Mouse (Mus musculus) limb, embryonic 14.5 days (tissue): ENCODE measurements around the gene Slc44a5. TPM values are rescaled to one million over a fixed set of nuclear protein-coding genes. Genes with fewer than 3 reads are reported as not detected.

Experiments
- ATAC-seq: fragments of 200-750 bp; cut with Nextera tagmentation; 2 replicates; pipeline ENCODE4 v1.8.0; 2017; ENCODE audit warnings: low read depth, moderate number of reproducible peaks, moderate TSS enrichment; ENCODE audit not compliant: low FRiP score
- DNase-seq: peaks from one replicate; pipeline ENCODE4 v3.0.0-alpha.2; 2015; ENCODE audit warnings: low spot score
- H3K27ac ChIP-seq: fragments of 300-500 bp; sonication (generic); replicated peaks from 2 replicates; pipeline ENCODE4 v1.5.1; 2014; ENCODE audit warnings: low read depth, mild to moderate bottlenecking, low read length, moderate library complexity, mixed read lengths
- H3K27me3 ChIP-seq: fragments of 300-500 bp; sonication (generic); 2 replicates; pipeline ENCODE4 v1.6.1; 2014; ENCODE audit warnings: low read length, mixed read lengths; ENCODE audit not compliant: control insufficient read depth, insufficient read depth
- H3K36me3 ChIP-seq: fragments of 300-500 bp; sonication (generic); 2 replicates; pipeline ENCODE4 v1.6.1; 2014; ENCODE audit warnings: mild to moderate bottlenecking, low read length, moderate library complexity, mixed read lengths; ENCODE audit not compliant: control insufficient read depth, insufficient read depth
- H3K4me1 ChIP-seq: fragments of 300-500 bp; sonication (generic); 2 replicates; pipeline ENCODE4 v1.6.1; 2014; ENCODE audit warnings: antibody characterized with exemption, low read length, mixed read lengths; ENCODE audit not compliant: control insufficient read depth, insufficient read depth
- H3K4me2 ChIP-seq: fragments of 300-500 bp; sonication (generic); replicated peaks from 2 replicates; pipeline ENCODE4 v1.6.1; 2014; ENCODE audit warnings: low read depth, mild to moderate bottlenecking, low read length, moderate library complexity; ENCODE audit not compliant: severe bottlenecking
- H3K4me3 ChIP-seq: fragments of 300-500 bp; sonication (generic); replicated peaks from 2 replicates; pipeline ENCODE4 v1.5.1; 2014; ENCODE audit warnings: low read length
- H3K9ac ChIP-seq: fragments of 300-500 bp; sonication (generic); 2 replicates; pipeline ENCODE4 v1.6.1; 2014; ENCODE audit warnings: mild to moderate bottlenecking, low read depth, low read length, moderate library complexity; ENCODE audit not compliant: severe bottlenecking
- H3K9me3 ChIP-seq: fragments of 300-500 bp; sonication (generic); 2 replicates; pipeline ENCODE4 v1.6.1; 2016; ENCODE audit warnings: low read length; ENCODE audit not compliant: control insufficient read depth
- POLR2A ChIP-seq: fragments of 200-500 bp; IDR thresholded peaks from 2 replicates; pipeline ENCODE4 v1.8.0; 2012; ENCODE audit warnings: inconsistent platforms, mild to moderate bottlenecking, moderate library complexity, borderline replicate concordance; ENCODE audit not compliant: insufficient read depth, insufficient read length; ENCODE audit errors: extremely low read depth
- WGBS: fragments of 180-500 bp; shearing (Covaris S2); extraction: QIAGEN DNeasy Blood & Tissue Kit; methylation state at CpG from one replicate; pipeline ENCODE4 v1.1.7; 2014; 5-methylcytosine and 5-hydroxymethylcytosine counted together
- polyA plus RNA-seq, 2 experiments: library from polyadenylated mRNA; depleted of rRNA in 1 of 2; stranded (reverse) in 1 of 2; unstranded in 1 of 2; fragments of >200 nt; fragmentation: Nextera tagmentation in 1 of 2; extraction: Ambion mirVana in 1 of 2; gene quantifications; 2 replicates each; pipeline versions ENCODE4 v1.2.1 to v1.2.3; 2012 to 2014

The Slc44a5 gene
- polyA plus RNA-seq, 2 experiments: 1.5 to 2.8 TPM

GRCm38 (mm10) chr3:154317651-154318248, 344.5 kb downstream of the Slc44a5 start:
- Histone ChIP-seq H3K27me3 (peaks cover 5% of the 10 kb centered on the region; the same call in 1 of the 2 replicates), H3K4me3 (no peak overlapping the region), H3K4me2 (no peak overlapping the region), H3K27ac (no peak overlapping the region), H3K36me3 (no peaks in the 10 kb centered on the region), H3K4me1 (no peaks in the 10 kb centered on the region), H3K9ac (no peak overlapping the region), H3K9me3 (no peaks in the 10 kb centered on the region)
- DNase-seq: no peak
- ATAC-seq: no peak
- 22% methylated on average over 5 of the region's 5 CpGs for WGBS
- TF ChIP-seq POLR2A: no peak

Other genes with a start within 250 kb of the Slc44a5 start
- gene St6galnac3, start 248.3 kb upstream of the Slc44a5 start, polyA plus RNA-seq (2012; rRNA removed): 20.7 and 21.3 TPM in 2 replicates
- 36.0 and 49.5 TPM in 2 replicates for gene St6galnac3, start 248.3 kb upstream of the Slc44a5 start, polyA plus RNA-seq (2014; fragmentation: Nextera tagmentation; extraction: Ambion mirVana)
- 0.24 and 0.41 TPM in 2 replicates for gene Asb17, start 129.2 kb upstream of the Slc44a5 start, polyA plus RNA-seq (2012; rRNA removed)
- gene Asb17, start 129.2 kb upstream of the Slc44a5 start, polyA plus RNA-seq (2014; fragmentation: Nextera tagmentation; extraction: Ambion mirVana): 1.2 and 1.4 TPM in 2 replicates
- gene Msh4, start 67.3 kb upstream of the Slc44a5 start, polyA plus RNA-seq (2012; rRNA removed): 0.10 and 0.11 TPM in 2 replicates
- gene Msh4, start 67.3 kb upstream of the Slc44a5 start, polyA plus RNA-seq (2014; fragmentation: Nextera tagmentation; extraction: Ambion mirVana): 0.17 TPM in 1 of 2 replicates, not detected in the other
- gene Rabggtb, start 60.4 kb upstream of the Slc44a5 start, polyA plus RNA-seq (2012; rRNA removed): 114 and 115 TPM in 2 replicates
- 48.2 and 50.7 TPM in 2 replicates for gene Rabggtb, start 60.4 kb upstream of the Slc44a5 start, polyA plus RNA-seq (2014; fragmentation: Nextera tagmentation; extraction: Ambion mirVana)
- 67.2 and 78.2 TPM in 2 replicates for gene Acadm, start 28.8 kb upstream of the Slc44a5 start, polyA plus RNA-seq (2012; rRNA removed)
- gene Acadm, start 28.8 kb upstream of the Slc44a5 start, polyA plus RNA-seq (2014; fragmentation: Nextera tagmentation; extraction: Ambion mirVana): 65.3 and 67.8 TPM in 2 replicates